Mouse (Mus musculus) neural tube, embryonic 15.5 days (tissue): ENCODE measurements around the gene Gpc3. TPM values are rescaled to one million over a fixed set of nuclear protein-coding genes. Genes with fewer than 3 reads are reported as not detected.
"Not testable (repeated sequence)": the region's sequence is repeated elsewhere in the genome, so short reads cannot be mapped to it uniquely, and the experiment has no call there.

ENCODE experiments used
- ATAC-seq: fragments of 200-750 bp; cut with Nextera tagmentation; 2 replicates; pipeline ENCODE4 v1.8.0; 2017; ENCODE audit warnings: mild to moderate bottlenecking, moderate TSS enrichment, moderate library complexity; ENCODE audit not compliant: low FRiP score
- H3K27ac ChIP-seq: fragments of 300-500 bp; sonication (generic); replicated peaks from 2 replicates; pipeline ENCODE4 v1.5.1; 2015; ENCODE audit warnings: mild to moderate bottlenecking, inconsistent platforms
- H3K27me3 ChIP-seq: fragments of 300-500 bp; sonication (generic); replicated peaks from 2 replicates; pipeline ENCODE4 v1.6.1; 2015; ENCODE audit warnings: inconsistent platforms
- H3K36me3 ChIP-seq: fragments of 300-500 bp; sonication (generic); 2 replicates; pipeline ENCODE4 v1.6.1; 2015; ENCODE audit warnings: inconsistent platforms
- H3K4me1 ChIP-seq: fragments of 300-500 bp; sonication (generic); 2 replicates; pipeline ENCODE4 v1.6.1; 2015; ENCODE audit warnings: inconsistent platforms
- H3K4me2 ChIP-seq: fragments of 300-500 bp; sonication (generic); 2 replicates; pipeline ENCODE4 v1.6.1; 2015; ENCODE audit warnings: inconsistent platforms, mild to moderate bottlenecking, moderate library complexity
- H3K4me3 ChIP-seq: fragments of 300-500 bp; sonication (generic); replicated peaks from 2 replicates; pipeline ENCODE4 v1.5.1; 2015; ENCODE audit warnings: mild to moderate bottlenecking, inconsistent platforms
- H3K9ac ChIP-seq: fragments of 300-500 bp; sonication (generic); replicated peaks from 2 replicates; pipeline ENCODE4 v1.6.1; 2015; ENCODE audit warnings: mild to moderate bottlenecking, inconsistent platforms
- H3K9me3 ChIP-seq: fragments of 300-500 bp; sonication (generic); replicated peaks from 2 replicates; pipeline ENCODE4 v1.6.1; 2016; ENCODE audit warnings: inconsistent platforms
- WGBS: fragments of 180-500 bp; shearing (Covaris S2); methylation state at CpG from one replicate; pipeline ENCODE4 v1.1.7; 2015; ENCODE audit warnings: mixed read lengths; 5-methylcytosine and 5-hydroxymethylcytosine counted together
- polyA plus RNA-seq: library from polyadenylated mRNA; unstranded; fragments of >200 nt; fragmentation: Nextera tagmentation; extraction: Ambion mirVana; gene quantifications from 2 replicates; pipeline ENCODE4 v1.2.1, GENCODE M21; 2015

Gpc3 gene
- polyA plus RNA-seq, 1 experiment from 2014 or later = 86.6 TPM

- Histone ChIP-seq H3K4me3 (no peak overlapping the region), H3K27ac (no peak overlapping the region), H3K9ac (no peak overlapping the region), H3K27me3 (no peaks in the 10 kb centered on the region), H3K4me2 (no peak overlapping the region), H3K4me1 (peaks cover 2% of the 10 kb centered on the region; the same call in 1 of the 2 replicates), H3K36me3 (no peaks in the 10 kb centered on the region), H3K9me3 (no peaks in the 10 kb centered on the region)
- WGBS = 79% methylated on average over 14 of the region's 14 CpGs
- ATAC-seq = no peak
These were observed 239.5 kb downstream of the Gpc3 start for GRCm38 (mm10) chrX:52374209-52374608.

- Histone ChIP-seq H3K4me3 (no peak overlapping the region), H3K9me3 (no peaks in the 10 kb centered on the region), H3K9ac (no peak overlapping the region), H3K36me3 (no peaks in the 10 kb centered on the region), H3K27ac (no peak overlapping the region), H3K27me3 (no peaks in the 10 kb centered on the region), H3K4me1 (peaks cover 2% of the 10 kb centered on the region; the same call in 1 of the 2 replicates), H3K4me2 (no peak overlapping the region)
- 85% methylated on average over 5 of the region's 5 CpGs for WGBS
- no peak for ATAC-seq
These were observed 241.3 kb downstream of the Gpc3 start for GRCm38 (mm10) chrX:52372436-52372835.

- 12% methylated on average over 8 of the region's 8 CpGs for WGBS
- Histone ChIP-seq H3K36me3 (no peaks in the 10 kb centered on the region), H3K4me3 (0 out of 2 replicates have a peak overlapping the region, but pooled peaks have one; percentile 9), H3K27me3 (no peaks in the 10 kb centered on the region), H3K27ac (no peak overlapping the region), H3K4me1 (peaks cover 2% of the 10 kb centered on the region; the same call in 1 of the 2 replicates), H3K9me3 (no peaks in the 10 kb centered on the region), H3K9ac (no peak overlapping the region), H3K4me2 (peak overlapping the region; percentile 46)
- no peak for ATAC-seq
These were observed 243.6 kb downstream of the Gpc3 start for GRCm38 (mm10) chrX:52369938-52370758.

GRCm38 (mm10) chrX:52369304-52369937, 244.3 kb downstream of the Gpc3 start:
- ATAC-seq = no peak
- Histone ChIP-seq H3K4me3 (no peak overlapping the region), H3K4me2 (peak overlapping the region; percentile 46), H3K27ac (no peak overlapping the region), H3K27me3 (no peaks in the 10 kb centered on the region), H3K9ac (no peak overlapping the region), H3K9me3 (no peaks in the 10 kb centered on the region), H3K36me3 (no peaks in the 10 kb centered on the region), H3K4me1 (peaks cover 2% of the 10 kb centered on the region; the same call in 1 of the 2 replicates)
- 29% methylated on average over 6 of the region's 6 CpGs for WGBS

- Histone ChIP-seq H3K9ac (no peak overlapping the region), H3K4me1 (peaks cover 2% of the 10 kb centered on the region; the same call in 1 of the 2 replicates), H3K9me3 (no peaks in the 10 kb centered on the region), H3K4me2 (no peak overlapping the region), H3K27ac (no peak overlapping the region), H3K36me3 (no peaks in the 10 kb centered on the region), H3K4me3 (no peak overlapping the region), H3K27me3 (no peaks in the 10 kb centered on the region)
- no peak for ATAC-seq
- 54% methylated on average over 5 of the region's 5 CpGs for whole genome bisulfite sequencing
These were observed 246.9 kb downstream of the Gpc3 start for GRCm38 (mm10) chrX:52366826-52367225.

GRCm38 (mm10) chrX:52365790-52366189, 248.0 kb downstream of the Gpc3 start:
- Histone ChIP-seq H3K9ac (no peak overlapping the region), H3K36me3 (no peaks in the 10 kb centered on the region), H3K27ac (no peak overlapping the region), H3K27me3 (no peaks in the 10 kb centered on the region), H3K4me3 (no peak overlapping the region), H3K9me3 (no peaks in the 10 kb centered on the region), H3K4me1 (peaks cover 2% of the 10 kb centered on the region; the same call in 1 of the 2 replicates), H3K4me2 (no peak overlapping the region; the same call in 1 of the 2 replicates)
- 36% methylated on average over 10 of the region's 10 CpGs for WGBS
- ATAC-seq = no peak

GRCm38 (mm10) chrX:52362241-52363011, 251.3 kb downstream of the Gpc3 start:
- Histone ChIP-seq H3K4me1 (no peaks in the 10 kb centered on the region), H3K27ac (no peak overlapping the region), H3K9me3 (no peaks in the 10 kb centered on the region), H3K4me3 (no peak overlapping the region), H3K27me3 (no peaks in the 10 kb centered on the region), H3K9ac (no peak overlapping the region), H3K4me2 (no peak overlapping the region), H3K36me3 (no peaks in the 10 kb centered on the region)
- 80% methylated on average over 4 of the region's 4 CpGs for WGBS
- no peak for ATAC-seq

GRCm38 (mm10) chrX:52352981-52353380, 260.8 kb downstream of the Gpc3 start:
- H3K36me3 ChIP-seq = no peaks in the 10 kb centered on the region
- H3K27me3 ChIP-seq = no peaks in the 10 kb centered on the region
- no peak for ATAC-seq
- 62% methylated on average over 4 of the region's 4 CpGs for WGBS
- no peak overlapping the region for H3K4me3 ChIP-seq
- H3K9ac ChIP-seq = no peak overlapping the region
- no peaks in the 10 kb centered on the region for H3K4me1 ChIP-seq
- no peaks in the 10 kb centered on the region for H3K9me3 ChIP-seq
- H3K27ac ChIP-seq = no peak overlapping the region
- no peak overlapping the region for H3K4me2 ChIP-seq

- not testable (repeated sequence) for H3K9me3 ChIP-seq, H3K4me2 ChIP-seq, ATAC-seq, H3K4me1 ChIP-seq, H3K36me3 ChIP-seq, H3K9ac ChIP-seq, H3K27me3 ChIP-seq, H3K4me3 ChIP-seq, H3K27ac ChIP-seq
- WGBS = 54% methylated on average over 5 of the region's 5 CpGs
These were observed 263.1 kb downstream of the Gpc3 start for GRCm38 (mm10) chrX:52350631-52351030.

- Histone ChIP-seq H3K27ac (no peak overlapping the region), H3K9me3 (no peaks in the 10 kb centered on the region), H3K36me3 (no peaks in the 10 kb centered on the region), H3K27me3 (no peaks in the 10 kb centered on the region), H3K4me3 (no peak overlapping the region), H3K4me1 (no peaks in the 10 kb centered on the region), H3K9ac (no peak overlapping the region), H3K4me2 (no peak overlapping the region)
- ATAC-seq = no peak
- WGBS = 31% methylated on average over 6 of the region's 6 CpGs
These were observed 265.0 kb downstream of the Gpc3 start for GRCm38 (mm10) chrX:52348773-52349172.

- no peak for ATAC-seq
- 86% methylated on average over 3 of the region's 3 CpGs for WGBS
- no peak overlapping the region for H3K4me3 ChIP-seq
These were observed 269.7 kb downstream of the Gpc3 start for GRCm38 (mm10) chrX:52344018-52344417.

More at GRCm38 (mm10) chrX:52344018-52344417, 269.7 kb downstream of the Gpc3 start:
- Histone ChIP-seq H3K4me1 (no peaks in the 10 kb centered on the region), H3K9me3 (no peaks in the 10 kb centered on the region), H3K4me2 (no peak overlapping the region), H3K36me3 (no peaks in the 10 kb centered on the region), H3K9ac (no peak overlapping the region), H3K27ac (no peak overlapping the region), H3K27me3 (no peaks in the 10 kb centered on the region)
